Mouse (Mus musculus) CD8-positive naive resting alpha-beta T cell, adult 2 months (primary cell): ENCODE data around the gene Dnm3.

ENCODE experiments used
- DNase-seq, 2 experiments: peaks; one replicate each; pipeline ENCODE4 v3.0.0; 2022; ENCODE audit warnings: low read depth in 2 of 2, low spot score in 2 of 2

The Dnm3 gene

DNA sequence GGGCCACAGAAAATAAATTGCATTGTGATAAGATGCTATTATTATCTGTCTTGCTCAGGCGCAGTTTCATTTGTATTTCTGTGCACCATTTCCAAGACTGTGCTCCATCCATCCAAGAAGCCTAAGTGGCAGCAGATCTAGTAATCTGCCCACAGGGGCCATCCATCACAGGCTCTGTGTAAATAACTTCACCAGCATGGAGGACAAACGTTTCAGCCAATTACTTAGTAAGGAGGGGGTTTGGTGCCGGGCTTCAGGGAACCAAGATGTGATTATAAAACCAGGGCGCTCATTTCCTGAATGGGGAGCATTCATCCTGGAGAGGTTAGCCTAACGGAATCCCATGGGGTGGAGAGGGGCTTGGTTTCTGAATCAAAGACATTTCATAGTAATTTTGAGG, 222.9 kb downstream of the Dnm3 start:
- no peak for DNase-seq

- no peak for DNase-seq
Observed at GRCm38 (mm10) chr1:162253971-162254641, 223.7 kb downstream of the Dnm3 start.

- no peak for DNase-seq
Observed at GRCm38 (mm10) chr1:162252869-162253268, 225.0 kb downstream of the Dnm3 start.

DNA sequence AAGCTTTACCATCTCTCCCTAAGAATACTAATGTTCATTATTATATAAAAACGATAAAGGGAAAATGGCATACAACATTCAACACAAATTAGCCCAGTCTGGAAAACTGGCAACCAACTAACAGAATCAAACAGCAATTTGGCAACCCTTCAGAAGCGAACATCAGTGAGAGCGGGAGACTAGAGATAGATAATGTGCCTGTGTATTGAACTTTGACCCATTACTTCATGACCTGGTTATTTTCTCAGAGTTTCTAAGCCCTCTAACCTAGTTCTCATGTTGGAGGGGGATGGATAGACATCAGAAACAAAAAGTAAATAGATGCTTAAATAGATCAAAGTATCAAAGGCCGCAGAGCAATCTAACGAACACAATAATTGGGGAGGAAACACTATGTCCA, 230.6 kb downstream of the Dnm3 start:
- no peak for DNase-seq

DNA sequence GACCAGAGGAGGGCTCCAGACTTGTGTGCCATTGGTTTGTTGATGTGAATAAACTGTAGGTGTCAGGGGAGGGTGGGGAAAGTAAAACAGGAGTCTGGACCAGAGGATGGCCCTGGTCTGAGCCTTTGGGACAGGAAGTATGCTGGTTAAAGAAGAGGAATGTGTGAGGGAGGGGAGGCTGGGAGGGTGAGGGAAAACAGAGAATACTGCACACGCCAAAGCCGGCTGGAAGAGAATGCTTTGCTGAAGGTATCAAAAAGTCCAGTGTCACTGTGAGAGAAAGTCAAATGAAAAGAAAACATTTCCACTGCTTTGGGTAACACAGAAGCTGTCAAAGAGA, 234.2 kb downstream of the Dnm3 start:
- no peak for DNase-seq

DNA sequence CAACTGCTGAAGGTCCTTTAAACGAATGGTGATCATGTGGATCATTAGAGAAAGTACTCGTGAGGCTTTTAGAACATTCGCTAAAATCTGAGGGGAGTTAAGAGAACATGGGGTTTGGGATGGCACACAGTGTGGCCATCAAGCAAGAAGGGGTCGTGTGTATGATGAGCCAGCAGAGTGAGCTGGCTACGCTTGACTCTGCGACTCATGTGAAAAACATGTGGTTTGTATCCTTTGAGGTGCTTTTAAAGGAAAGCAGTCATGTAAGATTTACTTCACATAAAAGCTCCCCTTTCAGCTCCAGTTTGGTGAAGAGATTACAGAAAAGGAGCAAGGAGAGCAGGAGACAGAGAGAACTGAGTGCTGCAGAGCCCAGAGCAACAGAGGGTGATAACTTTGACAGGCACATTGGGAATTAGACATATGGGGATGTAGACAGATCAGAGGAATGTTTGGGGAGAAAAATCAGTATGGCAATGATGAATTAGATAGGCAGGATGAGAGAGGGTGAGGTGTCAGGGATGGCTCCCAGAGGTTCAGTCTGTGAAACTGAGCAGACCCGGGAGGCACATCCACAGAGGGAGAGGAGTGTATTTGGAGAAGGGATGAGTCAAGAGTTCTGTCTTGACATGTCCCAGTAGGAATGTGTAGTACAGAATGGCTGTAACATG, 234.7 kb downstream of the Dnm3 start:
- DNase-seq = no peak

DNA sequence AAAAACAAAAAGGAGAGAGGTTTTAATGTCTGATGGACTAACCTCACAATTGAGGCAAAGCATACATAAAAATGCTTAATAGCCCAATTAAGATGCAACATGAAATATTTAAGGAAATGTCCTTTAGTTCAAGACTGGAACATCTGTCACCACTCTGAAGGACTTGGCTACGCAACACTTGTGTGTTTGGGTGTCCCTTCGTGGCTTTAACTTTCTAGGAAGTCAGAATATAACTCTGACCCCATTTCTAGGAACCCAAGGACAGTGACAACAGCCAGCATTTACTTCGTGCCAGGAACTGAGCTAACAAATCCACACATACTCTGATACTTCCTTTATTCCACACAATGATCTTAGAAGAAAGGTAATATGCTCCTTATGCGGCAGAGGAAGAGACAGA, 237.1 kb downstream of the Dnm3 start:
- no peak for DNase-seq

- DNase-seq = no peak
Observed at GRCm38 (mm10) chr1:162238646-162239045, 239.2 kb downstream of the Dnm3 start.

DNA sequence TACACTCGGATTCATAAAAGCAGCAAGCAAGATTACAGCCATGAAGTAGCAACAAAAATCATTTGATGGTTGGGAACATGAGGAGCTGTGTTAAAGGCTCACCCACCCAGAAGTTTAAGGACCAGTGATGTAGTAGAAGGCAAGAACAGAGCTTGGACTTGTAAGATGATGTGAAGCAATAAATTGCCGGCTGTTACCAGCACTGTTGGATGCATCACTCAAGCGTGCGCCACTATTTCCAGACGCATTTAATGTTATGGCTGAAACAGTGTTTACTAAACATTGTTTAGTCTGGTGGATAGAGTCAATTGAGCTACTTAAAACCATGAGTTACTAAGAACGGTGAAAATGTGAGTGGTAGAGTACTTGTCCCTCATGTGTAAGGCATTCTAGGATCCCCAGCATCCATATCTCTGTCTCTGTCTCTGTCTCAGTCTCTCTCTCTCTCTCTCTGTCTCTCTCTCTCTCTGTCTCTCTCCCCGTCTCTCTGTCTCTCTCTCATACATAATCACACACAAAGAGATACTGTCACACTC, 241.1 kb downstream of the Dnm3 start:
- DNase-seq = no peak

GRCm38 (mm10) chr1:162225621-162226147, 252.2 kb downstream of the Dnm3 start:
- no peak for DNase-seq

DNA sequence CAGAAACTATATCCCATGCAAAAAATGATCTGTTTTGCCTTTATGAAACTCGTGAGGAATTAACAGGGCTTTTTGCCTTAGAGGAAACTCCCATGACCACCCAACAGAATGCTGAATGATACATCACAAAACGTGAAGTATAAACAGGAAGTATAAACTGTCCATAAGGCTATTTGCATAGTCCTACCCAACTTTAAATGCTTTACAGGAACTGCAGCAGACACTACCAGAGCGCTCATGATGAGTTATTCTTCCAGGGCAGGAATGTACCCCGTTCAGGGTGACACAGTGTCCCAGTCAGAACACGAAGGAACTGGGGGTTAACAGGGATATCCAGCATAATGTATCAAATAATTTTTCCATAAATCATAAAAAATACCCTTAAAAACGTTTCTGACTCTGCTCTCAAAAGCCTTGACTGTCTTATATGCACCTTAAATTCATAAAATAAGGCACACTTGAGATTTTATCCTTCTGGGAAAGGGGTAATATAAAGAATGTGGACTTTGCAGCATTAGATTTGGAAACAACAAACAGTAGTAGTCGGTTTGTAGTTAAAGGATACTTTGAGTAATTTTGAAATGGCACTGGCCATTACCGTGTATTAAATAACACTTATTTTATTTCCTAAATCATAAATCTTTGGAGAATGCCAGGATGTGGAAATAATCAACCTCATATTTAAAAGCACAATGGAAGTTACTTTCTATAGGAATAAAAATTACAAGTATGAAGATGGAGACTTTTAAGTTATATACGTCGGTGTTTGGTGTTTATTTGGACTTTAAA, 252.8 kb downstream of the Dnm3 start:
- DNase-seq = no peak

DNA sequence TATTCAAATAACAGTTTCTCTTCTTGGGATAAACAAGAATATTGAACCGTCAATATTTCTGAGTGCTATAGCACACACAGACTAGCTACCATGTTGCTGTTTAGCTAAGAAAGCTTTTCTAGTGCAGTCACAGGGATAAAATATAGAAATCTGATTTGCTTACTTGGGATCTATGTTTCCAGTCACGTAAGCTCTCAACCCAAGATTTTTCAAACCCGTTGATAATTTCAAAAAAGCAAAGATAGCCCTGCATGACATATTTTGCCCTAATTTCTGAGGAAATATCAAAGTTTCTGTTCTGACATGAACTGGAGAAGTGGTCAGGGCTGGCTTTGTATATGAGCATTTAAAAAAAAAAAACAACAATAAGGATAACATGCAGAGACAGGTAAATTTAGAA, 253.8 kb downstream of the Dnm3 start:
- no peak for DNase-seq

DNA sequence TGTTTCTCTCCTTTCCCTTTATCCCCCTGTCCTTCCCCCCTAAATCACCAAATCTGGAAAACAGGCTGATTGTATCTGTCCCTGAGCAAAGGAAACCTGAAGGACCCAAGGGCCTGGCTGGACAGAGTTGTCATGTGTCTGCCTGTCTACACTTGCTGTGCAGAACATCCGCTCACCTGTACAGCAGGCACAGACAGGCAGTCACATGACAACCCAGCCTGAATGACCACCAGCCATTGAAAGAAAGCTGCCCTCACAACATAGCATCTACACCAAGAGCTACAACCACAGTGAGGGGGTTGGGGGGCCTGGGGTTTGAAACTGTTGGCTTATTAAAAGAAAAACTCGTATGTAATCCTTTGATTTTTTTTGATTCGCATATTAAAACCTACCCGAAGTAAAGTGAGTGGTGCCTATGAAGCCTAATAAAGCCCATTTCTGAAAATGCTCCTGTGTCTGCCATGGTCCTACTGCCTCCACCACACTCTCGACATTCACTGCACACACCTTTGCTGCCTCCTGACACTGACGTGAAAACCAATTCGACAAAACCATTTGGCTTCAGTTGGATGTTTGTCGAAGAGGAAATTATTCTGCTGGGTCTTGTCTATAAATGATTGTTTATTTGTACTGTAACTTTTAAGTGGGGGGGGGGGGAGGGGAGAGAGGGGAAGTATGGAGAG, 254.4 kb downstream of the Dnm3 start:
- DNase-seq = no peak

GRCm38 (mm10) chr1:162222353-162222752, 255.5 kb downstream of the Dnm3 start:
- no peak for DNase-seq

DNA sequence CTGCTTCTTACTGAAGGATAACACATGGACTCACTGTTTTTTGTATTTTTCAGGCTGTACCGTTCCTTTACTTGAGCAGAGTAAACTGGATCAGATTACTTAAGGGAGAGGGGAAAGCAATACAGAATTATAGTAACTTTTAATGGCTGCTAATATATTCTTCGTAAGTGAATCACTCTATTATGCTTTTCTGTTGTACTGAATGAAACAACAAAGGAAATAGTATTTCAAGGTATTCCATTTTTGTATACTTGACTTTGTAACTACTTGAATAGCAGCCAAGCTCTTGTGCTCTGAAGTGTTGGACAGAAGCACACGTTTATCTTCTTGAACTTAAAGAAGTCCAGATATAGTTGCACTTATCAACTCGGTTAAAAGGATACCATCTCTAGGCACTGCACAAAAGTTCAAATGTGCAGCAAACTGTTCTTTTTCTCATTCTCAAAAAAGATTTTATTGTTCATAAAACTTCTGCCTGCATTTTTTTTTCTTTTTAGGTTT, 256.0 kb downstream of the Dnm3 start:
- no peak for DNase-seq

- DNase-seq = no peak
Observed at GRCm38 (mm10) chr1:162220891-162221290, 256.9 kb downstream of the Dnm3 start.

- DNase-seq = no peak
Observed at GRCm38 (mm10) chr1:162219781-162220180, 258.1 kb downstream of the Dnm3 start.

DNA sequence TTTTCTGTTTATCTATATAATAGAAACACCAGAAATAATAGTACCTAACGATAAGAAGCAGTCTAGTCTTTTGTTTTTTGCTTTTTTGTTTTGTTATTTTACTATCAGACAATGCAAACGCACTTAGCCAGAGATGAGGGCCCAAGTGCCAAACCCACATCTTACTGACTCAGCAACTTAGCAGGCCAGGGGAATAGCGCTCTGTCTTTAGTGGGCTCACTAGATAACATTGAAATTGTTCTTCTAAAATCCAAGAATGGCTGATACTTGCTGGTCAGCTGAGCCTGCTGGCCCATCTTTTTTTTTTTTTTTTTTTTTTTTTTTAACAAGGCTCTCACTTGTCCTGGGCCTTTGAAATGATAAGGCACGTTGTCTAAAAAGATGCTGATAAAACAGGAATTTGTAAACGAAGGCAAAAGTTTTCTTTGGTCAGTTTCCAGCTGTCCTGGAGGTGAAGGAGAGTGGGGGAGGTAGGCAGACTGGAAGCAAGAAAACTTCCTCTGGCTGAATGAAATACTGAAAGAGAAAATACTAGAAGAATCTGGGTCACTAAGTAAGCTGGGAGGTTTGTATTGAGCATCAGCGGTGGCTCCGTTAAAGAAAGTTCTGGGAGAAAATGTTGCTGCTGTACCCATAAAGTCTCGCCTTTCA, 259.2 kb downstream of the Dnm3 start:
- DNase-seq = no peak

DNA sequence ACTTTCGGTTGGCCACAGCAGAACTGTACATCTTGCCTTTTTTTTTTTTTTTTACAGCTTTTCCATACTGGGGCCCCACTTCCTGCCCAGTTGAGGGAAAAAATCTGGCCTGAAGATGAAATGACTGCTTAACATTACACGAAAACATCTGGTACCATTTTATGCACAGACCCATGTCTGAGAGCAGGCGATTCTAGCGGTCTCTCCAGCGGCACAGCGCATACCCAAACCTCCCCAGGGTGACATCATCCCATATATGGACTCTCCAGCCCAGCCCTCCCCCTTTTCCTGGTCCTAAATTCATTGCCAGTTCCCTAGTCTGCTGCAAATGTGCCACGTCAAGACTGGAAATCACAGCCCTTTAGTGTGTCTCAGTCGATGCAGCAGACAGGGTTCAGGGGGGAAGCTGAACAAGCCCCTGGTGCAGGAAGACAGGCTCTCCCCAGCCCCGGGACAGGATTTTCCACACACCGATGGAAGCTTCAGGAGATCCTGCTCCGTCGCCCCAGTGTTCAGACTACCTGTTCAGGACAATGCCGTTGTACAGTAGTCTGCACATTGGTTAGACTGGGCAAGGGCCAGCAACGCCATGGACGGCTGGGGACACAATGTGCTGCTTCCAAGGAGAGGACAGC, 260.4 kb downstream of the Dnm3 start:
- no peak for DNase-seq

DNA sequence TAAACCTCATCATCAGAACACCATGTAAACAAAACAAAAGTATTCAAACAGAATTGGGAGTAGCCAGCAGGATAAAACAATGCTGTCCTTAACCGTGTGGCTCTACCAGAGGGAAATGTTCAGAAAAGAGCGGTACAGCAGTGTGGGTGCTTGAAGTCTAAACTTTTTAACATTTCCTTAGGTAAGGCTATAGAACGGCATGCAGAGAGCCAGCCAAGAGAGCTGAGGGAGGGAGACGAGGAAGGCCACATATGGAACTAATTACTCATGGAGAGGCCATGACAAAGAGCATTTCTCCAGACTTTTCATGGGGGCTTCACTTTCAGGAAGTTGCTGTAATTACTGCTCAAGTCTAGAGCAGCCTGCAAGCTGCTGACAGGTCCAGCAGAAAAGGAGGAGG, 261.2 kb downstream of the Dnm3 start:
- DNase-seq = no peak
